Mouse (Mus musculus): ENCODE results near the gene Pten.

The Pten gene

DNA sequence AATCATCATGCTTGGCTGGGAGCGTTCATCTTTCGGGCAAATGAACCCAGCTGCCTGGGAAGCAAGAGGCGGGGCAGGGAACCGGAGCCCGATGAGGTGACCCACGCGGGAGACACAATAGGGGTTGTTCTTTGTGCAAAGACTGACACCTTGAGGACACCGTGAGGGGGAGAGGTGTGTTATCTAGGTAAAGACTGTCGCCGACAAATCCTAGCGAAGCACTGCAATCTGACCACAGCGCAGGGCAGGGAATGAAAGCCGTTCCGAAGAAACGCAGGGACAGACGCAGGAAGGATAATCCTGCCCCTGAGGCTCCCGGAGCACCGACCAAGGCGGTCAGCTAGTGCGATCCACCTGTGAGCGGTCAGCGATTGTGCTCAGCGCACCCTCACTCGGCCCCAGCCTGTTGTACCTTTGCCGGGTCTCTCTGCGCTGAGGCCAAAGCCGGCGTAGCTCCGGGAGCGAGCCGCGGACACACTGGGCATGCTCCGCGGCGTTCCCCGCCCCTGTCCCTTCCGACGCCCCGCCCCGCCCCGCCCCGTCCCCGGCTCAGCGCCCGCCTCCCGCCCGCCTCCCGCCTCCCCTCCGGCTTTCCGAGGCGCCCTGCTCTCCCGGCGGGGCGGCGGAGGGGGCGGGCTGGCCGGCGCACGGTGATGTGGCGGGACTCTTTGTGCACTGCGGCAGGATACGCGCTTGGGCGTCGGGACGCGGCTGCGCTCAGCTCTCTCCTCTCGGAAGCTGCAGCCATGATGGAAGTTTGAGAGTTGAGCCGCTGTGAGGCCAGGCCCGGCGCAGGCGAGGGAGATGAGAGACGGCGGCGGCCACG, at the start of gene Pten:
Pten (plus strand) TSS at position 598 of the 826 bp plus-strand sequence.
- DNase-seq (ENCODE audit: low read depth, low spot score) = peak; percentile 97

DNA sequence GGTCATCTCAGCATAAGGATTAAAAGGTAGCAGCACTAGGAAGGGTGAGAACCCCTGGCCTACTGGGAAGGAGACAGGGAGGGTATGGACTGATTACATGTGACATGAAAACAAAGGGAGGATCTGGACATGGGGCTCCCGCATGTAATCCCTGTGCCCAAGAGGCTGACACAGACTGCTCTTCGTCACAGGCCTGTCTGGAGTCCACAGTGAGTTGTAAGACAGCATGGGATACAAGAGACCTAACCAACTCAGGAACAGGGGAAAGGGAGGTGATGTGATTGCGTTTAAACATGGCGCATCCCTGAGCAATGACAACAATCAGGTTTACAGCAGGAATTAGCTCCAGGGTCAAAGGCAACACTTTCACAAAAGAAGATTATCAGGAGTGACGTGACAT, 48.3 kb upstream of the Pten start:
- no peak for DNase-seq (ENCODE audit: low read depth, low spot score)

DNA sequence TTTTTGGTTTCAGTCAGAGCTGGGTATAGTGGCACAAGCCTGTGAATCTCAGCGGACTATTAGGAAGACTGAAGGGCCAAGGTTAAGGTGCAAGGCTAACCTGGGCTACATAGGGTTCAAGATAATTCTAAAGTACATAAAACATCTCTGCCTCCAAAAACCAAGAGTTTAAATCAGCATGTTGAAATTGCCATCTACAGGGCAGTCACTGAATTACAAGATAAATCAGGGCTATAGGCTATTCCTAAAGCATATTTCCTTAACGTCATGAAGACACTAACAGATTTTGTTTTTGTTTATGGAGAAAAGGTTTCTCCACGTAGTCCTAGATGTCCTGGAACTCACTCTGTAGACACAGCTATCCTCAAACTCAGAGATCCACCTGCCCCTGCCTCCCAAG, 47.0 kb upstream of the Pten start:
- peak; percentile 73 for DNase-seq (ENCODE audit: low read depth, low spot score)

DNA sequence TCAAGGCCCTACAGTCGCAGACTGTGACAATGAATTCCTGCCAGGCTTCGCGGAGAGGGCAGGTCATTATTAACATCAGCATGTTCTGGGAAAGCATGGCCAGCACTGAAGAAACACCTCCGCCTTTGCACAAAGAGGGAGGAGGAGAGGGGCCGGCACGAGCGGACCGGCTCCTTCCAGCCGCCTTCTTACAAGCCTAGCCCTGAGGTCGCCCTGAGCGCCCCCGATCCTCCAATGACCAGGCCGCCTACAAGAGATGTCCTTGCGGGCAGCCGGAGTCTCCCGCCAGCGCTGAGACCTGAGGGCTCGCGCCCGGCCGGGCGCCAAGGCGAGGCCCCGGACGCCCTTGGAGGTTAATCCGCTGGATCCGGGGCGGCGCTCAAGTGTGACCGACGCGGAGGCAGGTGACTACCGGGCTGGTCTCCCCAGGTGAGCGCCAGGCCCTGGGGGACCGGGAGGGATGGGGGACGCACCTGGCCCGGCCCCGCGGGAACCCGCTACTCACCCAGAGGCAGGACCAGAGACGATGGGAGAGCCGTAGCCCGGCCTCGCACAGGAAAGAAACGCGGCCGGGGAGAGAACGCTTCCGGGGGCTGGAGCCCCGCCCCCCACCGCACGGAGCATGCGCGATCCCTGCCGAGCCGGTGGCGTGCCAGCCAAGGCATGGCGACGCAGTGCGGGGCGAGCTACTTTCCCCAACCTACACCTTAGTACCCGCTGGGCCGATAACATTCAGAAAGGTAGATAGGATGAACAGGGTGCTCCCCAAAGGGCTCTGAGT, 45.3 kb upstream of the Pten start:
- peak; percentile 95 for DNase-seq (ENCODE audit: low read depth, low spot score)

DNA sequence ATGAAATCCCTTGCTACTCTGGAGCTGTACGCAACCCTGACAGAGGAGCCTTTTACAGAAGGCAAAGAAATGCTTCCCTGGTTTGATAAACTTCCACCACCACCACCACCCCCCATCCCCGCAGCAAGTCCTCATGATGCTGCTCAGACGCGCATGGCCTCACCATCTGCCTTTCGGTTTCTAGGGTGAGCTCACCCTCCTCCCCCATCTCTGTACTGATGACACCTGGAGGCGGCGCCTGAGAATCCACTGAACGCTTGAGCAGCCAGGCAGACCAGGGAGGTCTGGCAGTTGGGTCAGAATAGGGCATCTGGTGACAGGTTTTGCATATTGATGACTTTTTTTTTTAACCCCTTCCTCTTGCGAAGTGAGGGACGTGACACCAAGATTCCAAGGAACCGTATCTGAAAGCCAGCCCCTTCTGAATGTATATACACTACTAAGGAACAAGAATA, 44.7 kb upstream of the Pten start:
- DNase-seq (ENCODE audit: low read depth, low spot score) = peak; percentile 92

DNA sequence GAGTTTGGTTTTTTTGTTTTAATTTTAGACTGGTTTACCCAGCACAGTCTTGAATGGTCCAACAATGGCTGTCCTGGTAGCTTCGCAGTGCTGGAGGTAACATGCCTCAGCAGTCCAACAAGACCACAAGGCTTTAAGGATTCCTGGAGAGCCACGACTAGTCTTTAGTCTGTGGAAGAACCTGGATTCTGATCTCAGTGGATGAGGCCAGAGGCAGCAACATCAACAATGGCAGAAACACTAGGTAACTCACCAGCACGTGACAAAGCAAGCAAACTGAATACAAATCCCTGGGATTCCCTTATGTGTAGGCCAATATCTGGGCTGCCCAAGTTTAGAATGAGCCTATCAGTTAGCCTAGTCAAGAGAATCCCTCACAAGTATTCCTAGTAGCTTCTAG, 43.8 kb upstream of the Pten start:
- peak; percentile 2 for DNase-seq (ENCODE audit: low read depth, low spot score)

DNA sequence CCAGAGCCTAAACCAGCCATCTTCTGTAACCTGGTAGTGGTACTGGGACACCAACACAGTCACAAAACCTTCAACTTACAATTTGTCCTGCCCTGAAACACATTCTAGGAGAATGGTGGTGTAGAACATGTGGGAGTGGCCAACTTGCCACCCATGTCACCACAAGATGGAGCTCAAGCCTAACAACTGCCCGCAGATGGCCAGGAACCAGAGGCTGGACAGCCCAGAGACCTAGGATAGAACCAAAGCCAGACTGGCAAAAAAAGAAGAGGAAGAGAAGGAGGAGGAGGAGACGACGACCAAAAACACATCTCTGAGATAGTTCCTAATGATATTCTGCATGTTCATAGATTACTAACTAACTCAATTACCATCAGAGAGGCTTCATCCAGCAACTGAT, 42.1 kb upstream of the Pten start:
- DNase-seq (ENCODE audit: low read depth, low spot score) = peak; percentile 80

DNA sequence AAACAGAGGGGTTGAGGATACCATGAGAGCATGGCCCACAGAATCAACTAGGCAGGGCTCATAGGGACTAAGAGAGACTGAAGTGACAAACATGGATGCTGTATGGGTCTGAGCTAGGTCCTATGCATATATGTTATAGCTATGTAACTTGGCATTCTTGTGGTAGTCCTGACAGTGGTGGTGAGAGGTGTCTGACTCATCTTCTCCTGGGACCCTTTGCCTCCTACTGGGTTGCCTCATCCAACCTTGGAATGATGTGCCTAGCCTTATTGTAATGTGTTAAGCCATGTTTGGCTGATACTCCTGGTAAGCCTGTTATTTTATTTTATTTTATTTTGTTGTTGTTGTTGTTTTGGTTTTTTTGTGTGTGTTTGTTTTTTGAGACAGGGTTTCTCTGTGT, 41.6 kb upstream of the Pten start:
- DNase-seq (ENCODE audit: low read depth, low spot score) = peak; percentile 3

DNA sequence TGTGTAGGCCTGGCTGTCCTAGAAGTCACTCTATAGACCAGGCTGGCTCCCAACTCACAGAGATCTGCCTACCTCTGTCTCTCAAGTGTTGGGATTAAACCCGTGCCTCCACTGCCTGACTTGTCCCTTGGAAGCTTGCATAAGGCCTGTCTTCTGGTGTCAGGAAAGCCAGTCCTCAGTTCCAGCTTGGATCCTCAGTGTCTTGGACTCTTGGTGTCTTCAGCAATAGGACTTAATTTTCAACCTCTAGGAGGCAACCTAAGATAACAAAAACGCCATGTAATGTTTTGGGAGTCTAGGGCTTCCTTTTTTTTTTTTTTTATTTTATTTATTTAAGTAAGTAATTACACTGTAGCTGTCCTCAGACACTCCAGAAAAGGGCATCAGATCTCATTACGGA, 39.7 kb upstream of the Pten start:
- peak; percentile 20 for DNase-seq (ENCODE audit: low read depth, low spot score)

DNA sequence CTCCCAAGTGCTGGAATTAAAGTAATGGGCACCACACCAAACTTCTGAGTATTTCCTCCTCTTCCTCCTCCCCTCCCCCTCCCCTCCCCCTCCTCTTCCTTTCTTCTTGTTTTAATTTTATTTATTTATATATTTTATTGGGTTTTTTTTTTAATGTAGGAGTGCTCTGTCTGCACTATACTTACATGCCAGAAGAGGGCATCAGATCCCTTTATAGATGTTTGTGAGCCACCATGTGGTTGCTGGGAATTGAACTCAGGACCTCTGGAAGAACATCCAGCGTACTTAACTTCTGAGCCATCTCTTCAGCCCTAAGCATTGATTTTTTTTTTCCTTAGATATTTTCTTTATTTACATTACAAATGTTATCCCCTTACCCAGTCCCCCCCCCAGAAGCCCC, 37.0 kb upstream of the Pten start:
- DNase-seq (ENCODE audit: low read depth, low spot score) = peak; percentile 27

DNA sequence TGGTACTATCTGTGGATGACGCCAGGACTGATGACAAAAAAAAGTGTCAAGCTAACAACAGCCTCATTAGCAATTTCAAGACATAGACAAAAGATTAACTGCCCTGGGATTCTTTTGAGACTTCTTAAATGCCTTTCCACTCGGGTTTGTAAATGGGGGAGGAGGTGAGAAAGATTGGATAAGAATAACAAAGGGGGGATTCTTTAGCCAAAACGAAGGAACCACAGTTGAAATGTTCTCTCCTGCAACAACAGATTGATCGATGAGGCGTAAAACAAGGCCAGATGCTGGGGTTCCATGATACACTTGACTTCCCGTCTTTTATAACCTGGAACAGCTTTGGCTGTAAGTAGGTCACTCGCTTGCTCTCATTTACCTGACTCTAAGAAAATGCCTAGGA, 33.5 kb upstream of the Pten start:
- no peak for DNase-seq (ENCODE audit: low read depth, low spot score)

DNA sequence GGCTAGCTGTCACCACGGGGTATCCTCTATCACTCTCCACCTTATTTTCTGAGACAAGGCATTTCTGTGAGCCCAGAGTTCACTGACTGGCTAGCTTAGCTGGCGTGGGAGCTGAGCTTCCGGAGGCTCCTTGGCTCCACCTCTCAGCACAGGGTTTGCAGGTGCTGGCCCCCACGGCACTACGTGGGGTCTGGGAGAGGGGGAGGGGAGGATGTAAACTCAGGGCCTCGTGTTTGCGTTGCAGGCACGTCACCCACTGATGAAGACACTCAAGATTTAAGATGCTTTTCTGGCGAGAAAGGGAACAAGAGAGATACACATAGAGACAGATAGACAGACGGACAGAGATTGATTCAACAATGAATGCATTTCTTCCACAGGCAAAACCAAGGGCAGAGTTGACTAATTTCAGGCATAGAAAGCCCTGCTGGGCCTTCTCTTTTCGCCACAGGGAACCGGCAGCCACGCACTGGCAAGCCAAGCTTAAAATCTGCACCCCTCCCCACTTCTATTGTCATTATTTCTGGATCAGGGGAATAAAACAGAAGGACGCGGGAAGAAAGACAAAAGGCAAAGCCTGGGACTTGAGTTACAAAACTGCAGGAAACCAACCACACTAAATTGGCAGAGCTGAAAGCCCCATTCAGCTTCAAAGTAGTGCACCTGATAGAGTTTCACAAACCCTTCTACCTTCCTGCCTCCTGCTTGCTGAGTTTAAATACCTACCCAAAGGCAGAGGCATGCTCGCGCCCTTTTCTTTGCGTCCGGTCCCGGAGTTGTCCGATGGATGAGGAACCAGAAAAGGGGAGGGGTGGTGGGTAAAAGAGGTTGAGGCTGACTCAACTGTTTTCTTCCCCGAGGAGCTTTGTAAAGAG, 30.6 kb upstream of the Pten start:
- peak; percentile 47 for DNase-seq (ENCODE audit: low read depth, low spot score)

DNA sequence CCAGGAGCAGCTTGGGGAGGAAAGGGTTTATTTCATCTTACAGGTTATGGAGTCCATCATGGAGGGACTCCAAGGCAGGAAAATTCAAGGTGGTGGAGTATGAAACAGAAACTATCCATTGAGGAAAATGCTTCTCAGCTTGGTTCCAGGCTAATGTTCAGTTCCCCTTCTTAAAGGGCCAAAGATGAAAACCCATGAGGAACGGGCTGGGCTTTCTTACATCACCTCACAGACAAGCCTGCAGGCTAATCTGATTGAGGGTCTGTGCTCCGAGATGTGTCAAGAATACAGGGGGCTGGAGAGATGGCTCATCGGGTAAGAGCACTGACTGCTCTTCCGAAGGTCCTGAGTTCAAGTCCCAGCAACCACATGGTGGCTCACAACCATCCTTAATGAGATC, 27.5 kb upstream of the Pten start:
- no peak for DNase-seq (ENCODE audit: low read depth, low spot score)

DNA sequence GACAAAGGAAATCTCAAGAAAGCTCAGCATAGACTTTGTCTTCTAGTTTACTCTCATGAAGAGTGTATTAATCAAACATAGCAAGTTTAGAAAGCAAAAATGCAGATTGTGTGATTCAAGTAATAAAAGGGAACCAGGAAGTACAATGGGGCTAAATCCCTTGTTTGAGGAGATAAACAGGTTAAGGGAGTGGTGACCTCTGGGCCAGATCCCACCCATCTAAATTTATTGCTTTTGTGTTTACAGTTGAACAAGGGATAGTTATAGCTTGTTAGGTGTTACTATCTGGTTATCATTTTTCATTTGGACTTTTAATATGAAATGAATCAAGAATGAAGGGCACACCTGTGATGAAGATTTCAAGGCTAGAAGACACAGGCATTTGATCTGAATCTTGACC, 24.4 kb upstream of the Pten start:
- DNase-seq (ENCODE audit: low read depth, low spot score) = no peak

DNA sequence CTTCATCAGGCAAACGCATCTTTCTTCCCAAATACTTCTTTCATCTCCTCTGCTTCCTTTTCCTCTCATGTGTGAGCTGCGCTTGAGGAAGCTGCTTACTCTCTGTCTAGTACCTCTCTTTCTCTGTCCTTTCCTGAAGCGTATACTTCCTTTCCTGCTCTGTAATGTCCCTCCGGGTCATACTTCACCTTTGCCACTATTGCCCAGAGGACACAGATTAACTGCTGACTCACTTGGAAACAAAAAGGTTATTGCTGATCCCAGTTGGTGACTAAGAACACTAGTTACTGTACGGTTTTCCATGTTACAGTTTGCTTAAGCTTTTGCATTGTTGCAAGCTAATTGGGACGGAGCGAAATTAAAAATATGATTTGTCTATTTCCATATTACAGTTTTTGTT, 19.5 kb upstream of the Pten start:
- no peak for DNase-seq (ENCODE audit: low read depth, low spot score)

DNA sequence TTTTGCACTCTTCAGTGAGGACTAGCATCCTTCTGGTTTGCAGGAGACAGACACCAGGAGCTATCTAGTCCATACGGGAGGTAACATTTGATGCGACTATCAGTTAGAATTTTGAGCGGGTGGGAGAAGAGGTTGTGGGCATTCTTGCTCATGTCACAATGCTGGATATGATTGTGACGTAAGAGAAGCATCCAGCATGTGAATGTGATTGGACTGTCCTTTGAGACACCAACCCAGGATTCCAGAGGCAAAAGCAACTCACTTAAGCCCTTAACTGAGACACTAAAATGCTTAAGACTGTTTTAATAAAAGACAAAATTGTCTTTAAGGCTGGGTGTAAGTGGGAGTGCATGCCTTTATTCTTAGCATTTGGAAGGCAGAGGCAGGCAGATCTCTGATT, 17.6 kb upstream of the Pten start, which contains the start of gene Atad1:
Atad1 (minus strand) TSS at position 101 of the 400 bp plus-strand sequence.
- DNase-seq (ENCODE audit: low read depth, low spot score) = no peak

DNA sequence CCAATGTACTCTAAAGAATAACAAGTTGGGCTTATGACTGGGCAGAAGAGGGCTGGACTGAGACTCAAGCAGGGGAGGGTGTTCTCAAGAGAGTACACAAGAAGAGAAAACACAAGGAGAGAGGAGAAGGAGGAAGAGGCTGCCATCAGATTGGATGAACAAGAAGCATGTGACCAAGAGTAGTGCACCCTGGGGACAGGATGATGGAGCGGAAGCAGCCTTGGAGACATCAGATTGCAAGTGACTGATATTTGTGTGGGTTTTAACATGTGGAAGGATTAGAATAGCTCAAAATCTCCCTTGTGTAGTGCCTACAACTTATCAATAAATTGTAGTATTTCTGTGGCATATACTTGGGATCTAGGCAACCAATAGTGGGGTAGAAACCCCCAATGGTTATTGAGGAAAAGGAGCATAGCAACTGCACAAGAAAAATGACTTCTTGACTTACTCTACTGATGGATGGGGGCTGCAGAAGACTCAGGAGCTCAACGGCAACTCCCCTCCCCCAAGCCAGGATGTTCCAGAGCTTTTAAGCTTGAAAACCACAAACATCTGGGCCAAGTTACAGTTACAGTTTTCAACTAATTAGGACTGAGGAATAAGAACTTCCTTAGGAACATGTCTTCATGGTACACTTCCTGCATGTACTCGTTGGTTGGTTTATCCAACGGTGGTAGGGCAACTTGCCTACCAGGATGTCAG, 16.5 kb upstream of the Pten start:
- no peak for DNase-seq (ENCODE audit: low read depth, low spot score)

DNA sequence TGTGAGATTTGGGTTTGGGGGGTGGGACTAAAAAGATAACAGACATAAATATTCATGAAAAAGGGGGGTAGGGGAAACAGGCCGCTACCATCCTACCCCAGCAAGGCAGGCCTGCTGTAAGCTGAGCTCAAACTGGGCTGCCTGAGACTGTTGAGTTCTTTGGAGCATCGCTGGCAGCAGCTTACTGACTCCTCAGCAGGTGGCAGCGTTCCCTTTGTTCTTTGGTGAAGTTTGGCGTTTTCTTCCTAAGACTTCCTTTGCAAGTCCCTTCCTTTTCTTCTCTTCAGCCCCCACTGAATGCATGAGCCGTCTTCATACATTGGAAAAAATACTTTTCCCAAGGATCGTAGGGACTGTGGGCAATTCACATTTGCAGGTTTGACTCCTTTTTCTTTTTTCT, 7.9 kb upstream of the Pten start:
- peak; percentile 67 for DNase-seq (ENCODE audit: low read depth, low spot score)

DNA sequence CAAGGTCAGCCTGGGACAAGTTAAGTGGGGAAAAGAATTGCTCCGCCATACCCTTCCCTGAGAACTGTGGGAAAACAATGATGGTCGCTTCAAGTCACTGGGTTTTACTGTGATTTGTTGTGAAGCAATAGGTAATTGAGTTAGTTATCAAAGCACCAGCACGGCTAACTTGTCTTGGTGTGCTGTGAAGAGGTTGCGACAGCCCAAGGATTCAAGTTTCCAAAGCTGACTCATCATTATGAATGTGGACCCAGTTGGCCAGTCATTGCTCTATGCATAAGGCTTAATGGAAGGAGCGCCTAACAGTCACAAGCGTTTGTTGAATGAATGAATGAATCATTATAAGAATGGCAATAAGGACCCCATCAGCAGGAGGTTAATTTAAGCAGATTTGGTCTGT, 4.9 kb upstream of the Pten start:
- no peak for DNase-seq (ENCODE audit: low read depth, low spot score)

DNA sequence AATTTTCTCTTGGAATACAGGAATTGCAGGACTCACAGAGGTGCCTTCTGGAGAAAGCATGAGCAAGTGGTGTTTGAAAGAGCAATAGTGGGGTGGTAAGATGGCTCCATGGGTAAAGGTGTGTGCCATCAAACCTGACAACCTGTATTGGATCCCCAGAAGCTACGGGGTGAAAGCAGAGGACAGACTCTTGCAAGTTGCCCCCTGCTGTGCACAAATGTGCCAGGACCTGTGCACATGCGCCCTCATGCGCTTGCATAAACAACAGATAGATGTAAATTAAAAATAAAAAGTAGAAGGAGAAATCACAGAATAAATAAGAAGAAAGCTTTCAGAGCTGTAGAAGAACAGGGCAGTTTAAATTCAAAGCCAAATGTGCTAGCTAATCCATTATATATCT, 3.9 kb upstream of the Pten start:
- DNase-seq (ENCODE audit: low read depth, low spot score) = no peak
